Comparison of ENCODE assay signal across 9 mouse cellular contexts in the genomic region with DNA sequence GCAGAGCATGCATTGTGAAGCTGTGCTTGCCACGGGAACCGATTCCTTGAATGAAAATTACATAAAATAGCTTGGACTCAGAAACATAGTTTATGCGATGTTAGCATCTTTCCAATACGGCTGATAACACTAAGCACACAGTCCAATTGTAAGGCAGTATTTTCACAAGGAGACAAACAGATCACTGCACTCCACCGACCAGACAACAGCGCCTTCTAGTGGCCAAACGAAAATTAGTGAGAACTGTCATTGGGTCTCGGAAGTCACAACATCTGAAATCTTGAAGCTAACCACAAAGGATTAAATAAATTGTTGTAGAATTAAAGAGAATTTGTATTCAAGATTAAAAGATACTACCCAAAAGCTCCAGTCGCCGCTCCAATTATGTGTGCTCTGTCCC. TPM values are rescaled to one million over a fixed set of nuclear protein-coding genes. Genes with fewer than 3 reads are reported as not detected.
DNase-seq lines count a peak whose midpoint lies in the region; ATAC-seq and TF ChIP-seq lines count a peak whose summit lies in the region.
"Had no signal": no experiment of that assay in that cellular context is flagged by ENCODE, and none has a peak within 500 bp of the region (broad histone marks: within the 10 kb centered on the region; RNA-seq: fewer than 3 reads in every experiment).

No protein-coding gene starts in this region.

- no peaks in the 10 kb centered on the region for H3K9me3 ChIP-seq in midbrain, embryonic 10.5 days (replicated peaks)
- no peaks in the 10 kb centered on the region for H3K9me3 ChIP-seq in midbrain, embryonic 13.5 days
- no peaks in the 10 kb centered on the region for H3K9me3 ChIP-seq in hindbrain, embryonic 14.5 days (ENCODE audit: control insufficient read depth, low read length)
- no peaks in the 10 kb centered on the region for H3K9me3 ChIP-seq in neural tube, embryonic 11.5 days (ENCODE audit: control insufficient read depth, low read length)

- H3K27ac ChIP-seq in midbrain, embryonic 10.5 days (replicated peaks) = no peak overlapping the region
- H3K27ac ChIP-seq in midbrain, embryonic 13.5 days = no peak overlapping the region
- H3K27ac ChIP-seq in embryonic fibroblast, embryonic 13.5 days (ENCODE audit: insufficient read depth, low read length) = peak overlapping the region; percentile 81
- H3K27ac ChIP-seq in hindbrain, embryonic 14.5 days = no peak overlapping the region
- H3K27ac ChIP-seq in neural tube, embryonic 11.5 days (ENCODE audit: low read depth, low read length) = no peak overlapping the region

- no peaks in the 10 kb centered on the region for H3K27me3 ChIP-seq in midbrain, embryonic 10.5 days (ENCODE audit: low read depth, poor library complexity, severe bottlenecking)
- H3K27me3 ChIP-seq in midbrain, embryonic 13.5 days = no peaks in the 10 kb centered on the region
- H3K27me3 ChIP-seq in hindbrain, embryonic 14.5 days (ENCODE audit: control insufficient read depth, insufficient read depth, low read length) = no peaks in the 10 kb centered on the region
- no peaks in the 10 kb centered on the region for H3K27me3 ChIP-seq in neural tube, embryonic 11.5 days (ENCODE audit: control insufficient read depth, insufficient read depth, low read length)

- H3K9ac ChIP-seq in midbrain, embryonic 13.5 days (replicated peaks) = no peak overlapping the region
- no peak overlapping the region for H3K9ac ChIP-seq in hindbrain, embryonic 14.5 days
- H3K9ac ChIP-seq in neural tube, embryonic 11.5 days (ENCODE audit: low read length) = no peak overlapping the region

- H3K4me2 ChIP-seq in midbrain, embryonic 13.5 days (replicated peaks) = no peak overlapping the region
- no peak overlapping the region for H3K4me2 ChIP-seq in hindbrain, embryonic 14.5 days (replicated peaks)
- no peak overlapping the region for H3K4me2 ChIP-seq in neural tube, embryonic 11.5 days (ENCODE audit: low read depth)

- peaks cover 4% of the 10 kb centered on the region; the same call in 1 of the 2 replicates for H3K4me1 ChIP-seq in midbrain, embryonic 10.5 days
- H3K4me1 ChIP-seq in midbrain, embryonic 13.5 days (replicated peaks) = peaks cover 7% of the 10 kb centered on the region; the same call in 1 of the 2 replicates
- H3K4me1 ChIP-seq in embryonic fibroblast, embryonic 13.5 days (ENCODE audit: control insufficient read depth, insufficient read depth, low read length) = peaks cover 5% of the 10 kb centered on the region; the same call in 1 of the 2 replicates
- no peaks in the 10 kb centered on the region; the same call in 1 of the 2 replicates for H3K4me1 ChIP-seq in hindbrain, embryonic 14.5 days (replicated peaks; ENCODE audit: control insufficient read depth, insufficient read depth, low read length)
- no peaks in the 10 kb centered on the region for H3K4me1 ChIP-seq in neural tube, embryonic 11.5 days (ENCODE audit: control insufficient read depth, insufficient read depth, low read length)

- peak; percentile 63 for TF ChIP-seq CTCF in embryonic fibroblast, embryonic 13.5 days (IDR thresholded peaks at IDR 0.05; ENCODE audit: borderline replicate concordance, insufficient read depth, low read length)

- ATAC-seq in midbrain, embryonic 13.5 days = no peak
- ATAC-seq in hindbrain, embryonic 14.5 days (ENCODE audit: low FRiP score) = no peak
- no peak for ATAC-seq in neural tube, embryonic 11.5 days (ENCODE audit: insufficient read depth, low FRiP score, low TSS enrichment)

- DNase-seq in midbrain, embryonic 10.5 days (ENCODE audit: low spot score) = peak; percentile 58
- DNase-seq in brain, adult 2 months (ENCODE audit: low read depth, low spot score) = peak; percentile 85
- peak; percentile 90 for DNase-seq in hindbrain, embryonic 14.5 days (ENCODE audit: low spot score)
- peak; percentile 81 to 87 for DNase-seq in left cerebral cortex, postnatal 14 days (ENCODE audit: low spot score in 2 of 2)
- peak; percentile 64 for DNase-seq in neural tube, embryonic 11.5 days (ENCODE audit: low spot score)
- DNase-seq in thymus, postnatal 10 days (ENCODE audit: low spot score in 2 of 2) = peak; percentile 35 to 72

- no peak for TF ChIP-seq POLR2A in embryonic fibroblast, embryonic 13.5 days (IDR thresholded peaks at IDR 0.05; ENCODE audit: low read depth, low read length)

- H3K36me3 ChIP-seq in midbrain, embryonic 10.5 days = no peaks in the 10 kb centered on the region
- H3K36me3 ChIP-seq in midbrain, embryonic 13.5 days = no peaks in the 10 kb centered on the region
- H3K36me3 ChIP-seq in hindbrain, embryonic 14.5 days (replicated peaks; ENCODE audit: control insufficient read depth, insufficient read depth) = no peaks in the 10 kb centered on the region
- H3K36me3 ChIP-seq in neural tube, embryonic 11.5 days (ENCODE audit: control insufficient read depth, insufficient read depth, low read length) = no peaks in the 10 kb centered on the region

- WGBS in midbrain, embryonic 10.5 days = 31% methylated on average over 10 of the region's 10 CpGs
- WGBS in midbrain, embryonic 13.5 days = 31% methylated on average over 10 of the region's 10 CpGs
- 29% methylated on average over 10 of the region's 10 CpGs for WGBS in hindbrain, embryonic 14.5 days
- WGBS in neural tube, embryonic 11.5 days = 33% methylated on average over 10 of the region's 10 CpGs

- intact Hi-C loops in left cerebral cortex, postnatal 14 days (cut with DNase I) = loop anchor here (5.0 kb wide), 2 partner anchors 86 to 171 kb away; a partner anchor contains a TSS

- H3K4me3 ChIP-seq in midbrain, embryonic 10.5 days = no peak overlapping the region
- no peak overlapping the region for H3K4me3 ChIP-seq in midbrain, embryonic 13.5 days (replicated peaks)
- H3K4me3 ChIP-seq in embryonic fibroblast, embryonic 13.5 days (ENCODE audit: insufficient read depth, low read length) = no peak overlapping the region
- no peak overlapping the region for H3K4me3 ChIP-seq in hindbrain, embryonic 14.5 days (replicated peaks; ENCODE audit: low read length)
- H3K4me3 ChIP-seq in neural tube, embryonic 11.5 days (ENCODE audit: low read depth, low read length) = no peak overlapping the region
- H3K4me3 ChIP-seq: erythroblast, embryonic 14.5 days had no signal

RNA-seq across cellular contexts. Expression of a gene that starts 4.4 kb away (rescaled TPM):
- polyA plus RNA-seq in midbrain, embryonic 10.5 days (2016; fragmentation: Nextera tagmentation; extraction: Ambion mirVana) = 2.9 and 3.3 TPM in 2 replicates
- polyA plus RNA-seq in midbrain, embryonic 13.5 days (2015; fragmentation: Nextera tagmentation; extraction: Ambion mirVana) = 2.0 and 2.2 TPM in 2 replicates
- polyA plus RNA-seq in embryonic fibroblast, embryonic 13.5 days (2011; ENCODE audit: insufficient read length, low read depth, missing spikeins) = 5.6 and 6.0 TPM in 2 replicates
- polyA plus RNA-seq in hindbrain, embryonic 14.5 days (2014; fragmentation: Nextera tagmentation; extraction: Ambion mirVana) = 2.0 and 2.5 TPM in 2 replicates
- total RNA-seq in left cerebral cortex, postnatal 14 days (2021) = 1 to 10 TPM; 2.8 to 3.0 TPM
- polyA plus RNA-seq in neural tube, embryonic 11.5 days (2014; fragmentation: Nextera tagmentation; extraction: Ambion mirVana) = 2.2 and 2.5 TPM in 2 replicates
- polyA plus RNA-seq: erythroblast, embryonic 14.5 days had no signal
